Mouse (Mus musculus) E14TG2a.4 (cell line): Measurements from ENCODE around the gene Arl5a.

ENCODE experiments used
- H3K27me3 ChIP-seq: 2 replicates; pipeline ENCODE4 v1.6.1; 2014; ENCODE audit warnings: low read length, control low read depth; ENCODE audit not compliant: insufficient read depth
- H3K36me3 ChIP-seq: 2 replicates; pipeline ENCODE4 v1.6.1; 2014; ENCODE audit warnings: low read length, control low read depth; ENCODE audit not compliant: insufficient read depth
- H3K4me1 ChIP-seq: replicated peaks from 2 replicates; pipeline ENCODE4 v1.6.1; 2014; ENCODE audit warnings: low read depth, low read length, control low read depth
- H3K4me3 ChIP-seq: replicated peaks from 2 replicates; pipeline ENCODE4 v1.5.1; 2014; ENCODE audit warnings: mild to moderate bottlenecking, low read length
- H3K9me3 ChIP-seq: 2 replicates; pipeline ENCODE4 v1.6.1; 2014; ENCODE audit warnings: low read length, control low read depth
- CTCF ChIP-seq: conservative IDR thresholded peaks from 2 replicates; pipeline ENCODE4 v1.5.1; 2014; ENCODE audit warnings: low read length
- NANOG ChIP-seq: IDR thresholded peaks from 2 replicates; pipeline ENCODE4 v1.6.1; 2014; ENCODE audit warnings: borderline replicate concordance, low read length, mixed read lengths
- POU5F1 ChIP-seq: IDR thresholded peaks from 2 replicates; pipeline ENCODE4 v1.6.1; 2014; ENCODE audit warnings: low read length, borderline replicate concordance

Gene Arl5a

GRCm38 (mm10) chr2:52419295-52419694, 5.4 kb downstream of the Arl5a start:
- H3K4me1 ChIP-seq, result peaks cover 59% of the 10 kb centered on the region
- TF ChIP-seq POU5F1 (no peak), CTCF (no peak), NANOG (no peak)
- no peaks in the 10 kb centered on the region for H3K27me3 ChIP-seq
- H3K36me3 ChIP-seq, result peaks cover 24% of the 10 kb centered on the region
- no peak overlapping the region for H3K4me3 ChIP-seq
- peaks cover 17% of the 10 kb centered on the region for H3K9me3 ChIP-seq

DNA sequence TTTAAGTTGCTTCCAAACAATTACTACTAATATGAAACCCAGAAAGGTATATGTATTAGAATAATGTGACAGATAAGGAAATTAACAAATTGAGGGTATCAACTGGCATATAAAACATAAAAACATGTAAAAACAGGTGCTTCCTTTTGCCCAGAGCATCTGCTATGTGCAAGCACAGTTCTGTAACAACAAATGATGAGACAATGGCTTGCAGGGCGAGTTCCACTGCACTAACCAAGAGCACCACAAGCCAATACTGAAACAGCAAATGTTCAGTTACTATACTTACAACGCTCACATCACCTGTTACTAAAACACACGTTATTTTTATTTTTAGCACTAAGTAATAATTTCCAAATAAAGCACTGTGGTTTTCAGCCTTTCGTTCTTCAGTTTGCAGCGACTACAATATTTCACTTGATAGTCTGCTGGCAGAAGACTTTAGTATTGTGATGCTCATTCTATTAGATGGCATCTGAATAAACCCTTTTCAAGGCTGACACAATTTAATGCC, 12.1 kb downstream of the Arl5a start:
- TF ChIP-seq CTCF, result no peak
- no peak for TF ChIP-seq NANOG
- no peak for TF ChIP-seq POU5F1
- Histone ChIP-seq H3K27me3 (no peaks in the 10 kb centered on the region), H3K9me3 (peaks cover 39% of the 10 kb centered on the region), H3K4me3 (no peak overlapping the region), H3K4me1 (0 out of 2 replicates have a peak, but pooled peaks cover 1% of the 10 kb centered on the region), H3K36me3 (peaks cover 68% of the 10 kb centered on the region)

DNA sequence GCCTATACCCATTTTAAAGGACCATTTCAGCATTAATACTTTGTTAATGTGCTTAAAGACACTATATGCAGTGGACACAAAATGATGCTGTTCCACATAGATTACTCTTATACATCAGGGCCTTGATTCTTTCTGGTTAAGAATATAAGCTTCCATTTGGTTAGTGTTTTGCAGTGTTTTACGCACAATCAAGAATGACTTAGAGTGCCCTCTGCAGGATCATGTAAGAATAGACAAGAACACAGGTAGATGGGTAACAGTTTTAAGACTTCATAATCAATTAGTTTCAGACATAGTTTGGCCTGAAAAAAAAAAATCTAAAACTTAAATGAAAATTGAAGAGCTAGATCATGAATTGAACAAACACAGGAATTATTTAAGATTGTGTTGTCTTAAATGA, 18.2 kb downstream of the Arl5a start:
- Histone ChIP-seq H3K9me3 (peaks cover 22% of the 10 kb centered on the region), H3K36me3 (peaks cover 86% of the 10 kb centered on the region), H3K27me3 (no peaks in the 10 kb centered on the region), H3K4me1 (no peaks in the 10 kb centered on the region), H3K4me3 (no peak overlapping the region)
- TF ChIP-seq CTCF (peak; percentile 42), NANOG (no peak), POU5F1 (no peak)

GRCm38 (mm10) chr2:52405238-52405637, 19.5 kb downstream of the Arl5a start:
- no peak overlapping the region for H3K4me3 ChIP-seq
- H3K36me3 ChIP-seq, result peaks cover 75% of the 10 kb centered on the region
- H3K27me3 ChIP-seq, result no peaks in the 10 kb centered on the region
- H3K9me3 ChIP-seq, result peaks cover 10% of the 10 kb centered on the region
- no peak for TF ChIP-seq NANOG
- no peak for TF ChIP-seq CTCF
- no peak for TF ChIP-seq POU5F1
- no peaks in the 10 kb centered on the region for H3K4me1 ChIP-seq

- H3K36me3 ChIP-seq, result peaks cover 6% of the 10 kb centered on the region
- no peaks in the 10 kb centered on the region for H3K27me3 ChIP-seq
- H3K4me1 ChIP-seq, result no peaks in the 10 kb centered on the region
- no peak overlapping the region for H3K4me3 ChIP-seq
- no peaks in the 10 kb centered on the region for H3K9me3 ChIP-seq
- no peak for TF ChIP-seq NANOG
- no peak for TF ChIP-seq POU5F1
- TF ChIP-seq CTCF, result no peak
These were observed 30.2 kb downstream of the Arl5a start for GRCm38 (mm10) chr2:52394529-52394928.

GRCm38 (mm10) chr2:52390415-52390975, 34.2 kb downstream of the Arl5a start:
- no peak overlapping the region for H3K4me3 ChIP-seq
- TF ChIP-seq POU5F1 (no peak), NANOG (no peak), CTCF (no peak)
- no peaks in the 10 kb centered on the region for H3K36me3 ChIP-seq
- H3K9me3 ChIP-seq, result no peaks in the 10 kb centered on the region
- no peaks in the 10 kb centered on the region for H3K4me1 ChIP-seq
- H3K27me3 ChIP-seq, result no peaks in the 10 kb centered on the region

DNA sequence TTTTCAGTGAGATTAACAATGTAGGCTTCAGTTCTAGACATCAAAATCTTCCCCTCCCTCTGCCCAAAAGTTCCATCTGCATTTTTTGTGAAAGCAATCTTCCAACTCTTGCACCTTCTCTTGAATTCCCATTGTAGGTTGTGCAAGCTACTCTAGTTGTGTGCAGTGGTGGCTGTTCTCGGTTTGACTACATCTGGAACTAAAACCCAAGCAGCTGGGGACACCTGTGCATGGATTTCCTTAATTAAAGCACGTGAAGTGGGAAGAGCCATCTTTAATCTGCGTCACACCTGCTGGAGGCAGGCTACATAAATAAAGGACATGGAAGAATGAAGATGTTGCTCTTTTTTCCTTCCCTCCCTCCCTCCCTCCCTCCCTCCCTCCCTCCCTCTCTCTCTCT, 34.7 kb downstream of the Arl5a start:
- H3K36me3 ChIP-seq, result no peaks in the 10 kb centered on the region
- TF ChIP-seq NANOG (no peak), POU5F1 (no peak), CTCF (no peak)
- H3K9me3 ChIP-seq, result no peaks in the 10 kb centered on the region
- H3K27me3 ChIP-seq, result no peaks in the 10 kb centered on the region
- H3K4me1 ChIP-seq, result no peaks in the 10 kb centered on the region
- no peak overlapping the region for H3K4me3 ChIP-seq

- H3K27me3 ChIP-seq, result no peaks in the 10 kb centered on the region
- H3K9me3 ChIP-seq, result no peaks in the 10 kb centered on the region
- H3K4me1 ChIP-seq, result no peaks in the 10 kb centered on the region
- TF ChIP-seq POU5F1 (no peak), CTCF (no peak), NANOG (no peak)
- H3K36me3 ChIP-seq, result no peaks in the 10 kb centered on the region
- no peak overlapping the region for H3K4me3 ChIP-seq
These were observed 38.2 kb downstream of the Arl5a start for GRCm38 (mm10) chr2:52386451-52386850.

- Histone ChIP-seq H3K9me3 (no peaks in the 10 kb centered on the region), H3K4me1 (no peaks in the 10 kb centered on the region), H3K27me3 (no peaks in the 10 kb centered on the region), H3K4me3 (no peak overlapping the region), H3K36me3 (no peaks in the 10 kb centered on the region)
- TF ChIP-seq NANOG (no peak), POU5F1 (no peak), CTCF (no peak)
These were observed 38.7 kb downstream of the Arl5a start for GRCm38 (mm10) chr2:52386037-52386436.
